Mouse (Mus musculus) myocyte (in vitro differentiated cells): ENCODE results near the gene Stra6. TPM values are rescaled to one million over a fixed set of nuclear protein-coding genes. Genes with fewer than 3 reads are reported as not detected.

Source experiments
- H3K27me3 ChIP-seq: one replicate; pipeline ENCODE4 v1.6.1; 2011; ENCODE audit not compliant: control insufficient read depth, insufficient read depth, insufficient read length
- H3K36me3 ChIP-seq: one replicate; pipeline ENCODE4 v1.6.1; 2011; ENCODE audit not compliant: control insufficient read depth, insufficient read depth
- H3K4me2 ChIP-seq: one replicate; pipeline ENCODE4 v1.6.1; 2011; ENCODE audit warnings: low read depth, control low read depth
- H3K4me3 ChIP-seq: one replicate; pipeline ENCODE4 v1.5.1; 2011; ENCODE audit warnings: mild to moderate bottlenecking, control low read depth, moderate library complexity
- H3K79me2 ChIP-seq: one replicate; pipeline ENCODE4 v1.6.1; 2011; ENCODE audit not compliant: control insufficient read depth, insufficient read depth
- H3ac ChIP-seq: one replicate; pipeline ENCODE4 v1.6.1; 2011; ENCODE audit not compliant: control insufficient read depth, insufficient read length
- CEBPB ChIP-seq: IDR thresholded peaks from 2 replicates; pipeline ENCODE4 v1.6.1; 2011; ENCODE audit warnings: mild to moderate bottlenecking, moderate library complexity; ENCODE audit not compliant: poor library complexity, insufficient read depth, severe bottlenecking
- E2F4 ChIP-seq: IDR thresholded peaks from one replicate; pipeline ENCODE4 v1.6.1; 2011; ENCODE audit warnings: mild to moderate bottlenecking, control low read depth, moderate library complexity; ENCODE audit not compliant: insufficient read depth
- MAX ChIP-seq: IDR thresholded peaks from one replicate; pipeline ENCODE4 v1.6.1; 2011; ENCODE audit warnings: low read depth, mild to moderate bottlenecking, control low read depth
- MYOD1 ChIP-seq, 3 experiments: IDR thresholded peaks; one replicate each; pipeline ENCODE4 v1.6.1; 2011; ENCODE audit warnings: control low read depth in 2 of 3, low read depth in 2 of 3, mild to moderate bottlenecking in 2 of 3, moderate library complexity in 1 of 3; ENCODE audit not compliant: insufficient read length in 2 of 3, control insufficient read depth in 1 of 3
- MYOG ChIP-seq, 3 experiments: IDR thresholded peaks; one replicate each; pipeline ENCODE4 v1.6.1; 2011; ENCODE audit warnings: control low read depth in 2 of 3, low read depth in 2 of 3, mild to moderate bottlenecking in 2 of 3; ENCODE audit not compliant: insufficient read length in 2 of 3, control insufficient read depth in 1 of 3, insufficient read depth in 1 of 3
- POLR2A ChIP-seq: IDR thresholded peaks from one replicate; pipeline ENCODE4 v1.6.1; 2011; ENCODE audit warnings: low read depth, mild to moderate bottlenecking, control low read depth, moderate library complexity; ENCODE audit not compliant: insufficient read length
- POLR2AphosphoS2 ChIP-seq: IDR thresholded peaks from one replicate; pipeline ENCODE4 v1.6.1; 2011; ENCODE audit warnings: low read depth, control low read depth; ENCODE audit not compliant: insufficient read length
- REST ChIP-seq: IDR thresholded peaks from one replicate; pipeline ENCODE4 v1.6.1; 2011; ENCODE audit warnings: mild to moderate bottlenecking, control low read depth, moderate library complexity; ENCODE audit not compliant: insufficient read depth, insufficient read length
- SRF ChIP-seq: IDR thresholded peaks from one replicate; pipeline ENCODE4 v1.6.1; 2011; ENCODE audit warnings: low read depth; ENCODE audit not compliant: control insufficient read depth, insufficient read length
- TCF12 ChIP-seq: IDR thresholded peaks from one replicate; pipeline ENCODE4 v1.6.1; 2011; ENCODE audit warnings: mild to moderate bottlenecking, control low read depth; ENCODE audit not compliant: poor library complexity, insufficient read depth, severe bottlenecking
- TCF3 ChIP-seq: IDR thresholded peaks from one replicate; pipeline ENCODE4 v1.6.1; 2011; ENCODE audit warnings: low read depth, control low read depth; ENCODE audit not compliant: insufficient read length
- USF1 ChIP-seq: IDR thresholded peaks from one replicate; pipeline ENCODE4 v1.6.1; 2011; ENCODE audit warnings: low read depth, mild to moderate bottlenecking, control low read depth, moderate library complexity
- polyA plus RNA-seq: library from polyadenylated mRNA; unstranded; fragments of >200 nt; fragmentation: generic; extraction: Trizol; gene quantifications from one replicate; pipeline ENCODE4 v1.2.1, GENCODE M21; 2012; ENCODE audit warnings: missing spikeins

Stra6 gene
- polyA plus RNA-seq, 1 experiment: 0.64 TPM

DNA sequence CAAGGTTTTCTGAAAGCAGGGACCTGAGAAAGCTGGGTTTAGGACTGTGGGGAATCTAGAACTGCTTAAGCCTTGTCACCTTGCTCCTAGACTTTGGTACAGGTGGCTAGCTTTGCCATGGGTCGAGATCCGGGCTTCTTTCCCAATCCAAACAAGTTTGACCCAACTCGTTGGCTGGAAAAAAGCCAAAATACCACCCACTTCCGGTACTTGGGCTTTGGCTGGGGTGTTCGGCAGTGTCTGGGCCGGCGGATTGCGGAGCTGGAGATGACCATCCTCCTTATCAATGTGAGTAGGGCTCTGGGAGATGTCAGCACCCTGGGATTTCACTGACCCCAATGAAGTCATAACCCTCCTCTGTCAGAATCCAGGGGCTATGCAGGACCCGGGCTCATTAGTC lies 37.6 kb upstream of the Stra6 start:
- Histone ChIP-seq H3ac (no peak overlapping the region), H3K4me3 (no peak overlapping the region)
- no peak for TF ChIP-seq MYOD1 (IDR thresholded peaks at IDR 0.05; ENCODE audit: control insufficient read depth in 1 of 3, insufficient read length in 2 of 3, low read depth in 2 of 3)
- no peak for TF ChIP-seq E2F4
- no peak for TF ChIP-seq MYOG (IDR thresholded peaks at IDR 0.05; ENCODE audit: control insufficient read depth in 1 of 3, insufficient read depth in 1 of 3, insufficient read length in 2 of 3, low read depth in 2 of 3)
- no peak for TF ChIP-seq TCF12
- TF ChIP-seq REST: no peak
- TF ChIP-seq CEBPB: no peak
- TF ChIP-seq SRF: no peak
- TF ChIP-seq POLR2A: no peak
- TF ChIP-seq TCF3: no peak
- no peak for TF ChIP-seq USF1
- no peak for TF ChIP-seq POLR2AphosphoS2
- TF ChIP-seq MAX: no peak

GRCm38 (mm10) chr9:58027426-58028180 lies 36.0 kb upstream of the Stra6 start:
- Histone ChIP-seq H3K27me3 (peaks cover 18% of the 10 kb centered on the region), H3K4me2 (no peak overlapping the region), H3ac (no peak overlapping the region), H3K4me3 (no peak overlapping the region), H3K79me2 (no peaks in the 10 kb centered on the region), H3K36me3 (no peaks in the 10 kb centered on the region)
- no peak for TF ChIP-seq TCF12
- TF ChIP-seq POLR2A: no peak
- TF ChIP-seq REST: no peak
- TF ChIP-seq CEBPB: no peak
- no peak for TF ChIP-seq MYOG (IDR thresholded peaks at IDR 0.05; ENCODE audit: control insufficient read depth in 1 of 3, insufficient read depth in 1 of 3, insufficient read length in 2 of 3, low read depth in 2 of 3)
- TF ChIP-seq MAX: no peak
- TF ChIP-seq POLR2AphosphoS2: no peak
- TF ChIP-seq SRF: no peak
- no peak for TF ChIP-seq MYOD1 (IDR thresholded peaks at IDR 0.05; ENCODE audit: control insufficient read depth in 1 of 3, insufficient read length in 2 of 3, low read depth in 2 of 3)
- TF ChIP-seq E2F4: no peak
- TF ChIP-seq USF1: no peak
- no peak for TF ChIP-seq TCF3

More for the DNA sequence above, 37.6 kb upstream of the Stra6 start:
- Histone ChIP-seq H3K27me3 (peaks cover 14% of the 10 kb centered on the region), H3K36me3 (no peaks in the 10 kb centered on the region), H3K4me2 (no peak overlapping the region), H3K79me2 (no peaks in the 10 kb centered on the region)

DNA sequence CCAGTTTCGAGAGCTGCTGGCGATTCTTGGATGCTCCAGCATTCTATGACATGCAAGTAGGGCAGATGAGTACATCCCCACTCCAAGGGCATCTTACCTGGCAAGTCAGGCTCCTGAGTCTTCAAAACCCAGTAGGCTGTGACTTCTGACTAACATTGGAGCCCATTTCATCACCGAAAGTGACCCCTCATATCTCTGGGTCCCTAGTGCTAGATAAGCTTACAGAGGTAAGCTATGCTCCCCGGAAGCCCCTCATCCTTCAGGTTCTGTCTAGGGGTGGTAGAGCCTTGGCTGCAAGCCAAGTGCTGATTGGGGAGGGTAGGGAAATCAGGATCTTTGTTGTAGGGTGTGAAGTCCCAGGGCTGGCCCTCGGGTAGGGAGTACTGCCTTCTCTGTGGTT lies 34.7 kb upstream of the Stra6 start:
- no peaks in the 10 kb centered on the region for H3K36me3 ChIP-seq
- peaks cover 30% of the 10 kb centered on the region for H3K27me3 ChIP-seq
- TF ChIP-seq POLR2A (no peak), CEBPB (no peak), POLR2AphosphoS2 (no peak), E2F4 (no peak), SRF (no peak)
- H3ac ChIP-seq: no peak overlapping the region
- H3K4me3 ChIP-seq: no peak overlapping the region
- H3K79me2 ChIP-seq: no peaks in the 10 kb centered on the region
- H3K4me2 ChIP-seq: no peak overlapping the region

DNA sequence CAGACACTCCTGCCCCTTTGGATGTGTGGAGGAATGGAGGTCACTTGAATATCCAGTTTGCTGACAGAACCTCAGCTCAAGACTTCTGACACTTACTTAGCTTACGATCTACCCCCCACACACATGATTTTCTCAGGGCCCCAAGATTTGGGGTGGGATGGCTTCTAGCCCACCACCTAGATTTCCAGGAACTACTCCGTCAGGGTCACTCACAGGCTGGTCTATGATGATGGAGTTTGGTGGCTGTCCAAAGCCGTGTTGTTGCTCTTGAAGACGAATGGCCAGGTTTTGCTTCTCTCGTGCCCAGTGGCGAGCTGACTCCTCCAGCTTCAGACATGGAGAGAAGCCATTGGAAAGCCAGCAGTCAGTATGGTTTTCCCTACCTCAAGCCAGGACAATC lies 34.0 kb upstream of the Stra6 start:
- Histone ChIP-seq H3K36me3 (no peaks in the 10 kb centered on the region), H3K4me3 (no peak overlapping the region), H3ac (no peak overlapping the region), H3K27me3 (peaks cover 32% of the 10 kb centered on the region), H3K79me2 (no peaks in the 10 kb centered on the region), H3K4me2 (no peak overlapping the region)
- TF ChIP-seq REST (no peak), MYOG (IDR thresholded peaks at IDR 0.05; ENCODE audit: control insufficient read depth in 1 of 3, insufficient read depth in 1 of 3, insufficient read length in 2 of 3, low read depth in 2 of 3) (no peak), CEBPB (no peak), USF1 (no peak), SRF (no peak), POLR2AphosphoS2 (no peak), TCF12 (no peak), E2F4 (no peak), POLR2A (no peak)

GRCm38 (mm10) chr9:58031895-58032294 lies 31.7 kb upstream of the Stra6 start:
- no peaks in the 10 kb centered on the region for H3K36me3 ChIP-seq
- no peak overlapping the region for H3ac ChIP-seq
- H3K4me2 ChIP-seq: no peak overlapping the region
- peaks cover 33% of the 10 kb centered on the region for H3K27me3 ChIP-seq
- TF ChIP-seq REST (no peak), SRF (no peak), MYOG (IDR thresholded peaks at IDR 0.05; ENCODE audit: control insufficient read depth in 1 of 3, insufficient read depth in 1 of 3, insufficient read length in 2 of 3, low read depth in 2 of 3) (no peak), E2F4 (no peak), USF1 (no peak), POLR2A (no peak), TCF3 (no peak), CEBPB (no peak), POLR2AphosphoS2 (no peak), MYOD1 (IDR thresholded peaks at IDR 0.05; ENCODE audit: control insufficient read depth in 1 of 3, insufficient read length in 2 of 3, low read depth in 2 of 3) (no peak), MAX (no peak), TCF12 (no peak)
- no peak overlapping the region for H3K4me3 ChIP-seq
- no peaks in the 10 kb centered on the region for H3K79me2 ChIP-seq
